Mouse (Mus musculus) gastrocnemius, adult 2 months (tissue): ENCODE results near the gene Ly6g5c. TPM values are rescaled to one million over a fixed set of nuclear protein-coding genes. Genes with fewer than 3 reads are reported as not detected.

ENCODE experiments used
- DNase-seq: peaks from one replicate; pipeline ENCODE4 v3.0.0; 2022
- H3K27ac ChIP-seq: fragments of 200-600 bp; 2 replicates; pipeline ENCODE4 v1.8.1; 2022; ENCODE audit warnings: mild to moderate bottlenecking
- H3K4me3 ChIP-seq: fragments of 200-600 bp; 2 replicates; pipeline ENCODE4 v1.8.1; 2022; ENCODE audit warnings: mild to moderate bottlenecking, moderate library complexity
- CTCF ChIP-seq: fragments of 200-600 bp; IDR thresholded peaks from 2 replicates; pipeline ENCODE4 v1.8.1; 2022; ENCODE audit warnings: antibody characterized with exemption, mild to moderate bottlenecking, moderate library complexity
- intact Hi-C: fragments of 180-260 bp; cut with DNase I; formaldehyde crosslinking; loops from one replicate; pipeline ENCODE4 v1.15.1; 2025
- total RNA-seq, 2 experiments: library from RNA; stranded (reverse); gene quantifications; 2 replicates each; pipeline ENCODE4 v1.2.3; 2021

Ly6g5c gene
- total RNA-seq, 2 experiments from 2014 or later: not detected

- intact Hi-C loops: loop anchor here (5.0 kb wide), 1 partner anchor 66 kb away; no protein-coding TSS in a partner anchor
- DNase-seq: no peak
Measured at GRCm38 (mm10) chr17:35088151-35088550, 19.9 kb upstream of the Ly6g5c start.

GRCm38 (mm10) chr17:35088825-35089644 is 19.0 kb upstream of the Ly6g5c start, which contains the start of gene Abhd16a:
Gene Abhd16a (plus strand): TSS chr17:35089263.
- peak; percentile 41 for TF ChIP-seq CTCF
- intact Hi-C loops: loop anchor here (5.0 kb wide), 1 partner anchor 67 kb away; no protein-coding TSS in a partner anchor
- peak within 1 kb of the TSS; percentile 87 for H3K4me3 ChIP-seq
- peak within 1 kb of the TSS; percentile 100 for H3K27ac ChIP-seq
- DNase-seq: peak; percentile 97

More at GRCm38 (mm10) chr17:35088151-35088550, 19.9 kb upstream of the Ly6g5c start:
- Histone ChIP-seq H3K27ac (no peak overlapping the region), H3K4me3 (no peak overlapping the region)
- TF ChIP-seq CTCF: peak; percentile 45

DNA sequence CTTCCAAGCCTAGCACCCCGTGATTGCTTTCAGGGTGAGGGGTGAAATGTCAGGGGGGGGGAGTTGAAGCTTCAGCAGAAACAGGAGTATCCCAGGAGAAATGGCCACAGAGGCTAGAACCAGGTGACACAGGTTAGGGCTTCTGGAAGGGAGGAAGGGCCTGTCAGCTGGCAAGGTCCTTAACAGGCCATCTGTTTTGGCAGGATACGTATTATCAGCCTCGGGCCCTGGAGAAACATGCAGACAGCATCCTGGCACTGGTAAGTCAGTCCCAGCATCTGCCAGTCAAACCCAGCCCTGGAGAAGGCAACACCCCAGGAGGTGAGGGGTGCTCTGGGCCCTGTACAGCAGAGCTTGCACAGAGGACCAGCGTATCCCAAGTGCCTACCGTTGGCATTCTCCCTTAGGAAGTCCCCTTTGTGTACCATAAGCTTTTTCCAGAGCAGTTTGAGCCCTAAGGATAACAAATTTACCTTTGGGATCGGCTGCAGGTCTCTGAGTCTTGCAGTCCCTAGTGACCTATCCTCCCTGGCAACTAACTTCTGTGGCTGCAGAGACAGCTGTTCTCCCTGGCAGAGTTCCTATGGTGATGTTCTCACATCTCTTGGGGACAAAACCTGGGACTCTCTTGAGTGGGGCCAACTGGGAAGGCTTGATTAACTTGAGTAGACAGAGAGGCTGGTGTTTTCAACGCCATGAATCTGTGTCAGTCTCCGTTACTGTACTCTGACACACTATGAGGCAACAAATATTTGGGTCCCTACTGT is 17.7 kb upstream of the Ly6g5c start:
- peak; percentile 59 for DNase-seq
- no peak for TF ChIP-seq CTCF
- H3K4me3 ChIP-seq: peak overlapping the region; percentile 87

DNA sequence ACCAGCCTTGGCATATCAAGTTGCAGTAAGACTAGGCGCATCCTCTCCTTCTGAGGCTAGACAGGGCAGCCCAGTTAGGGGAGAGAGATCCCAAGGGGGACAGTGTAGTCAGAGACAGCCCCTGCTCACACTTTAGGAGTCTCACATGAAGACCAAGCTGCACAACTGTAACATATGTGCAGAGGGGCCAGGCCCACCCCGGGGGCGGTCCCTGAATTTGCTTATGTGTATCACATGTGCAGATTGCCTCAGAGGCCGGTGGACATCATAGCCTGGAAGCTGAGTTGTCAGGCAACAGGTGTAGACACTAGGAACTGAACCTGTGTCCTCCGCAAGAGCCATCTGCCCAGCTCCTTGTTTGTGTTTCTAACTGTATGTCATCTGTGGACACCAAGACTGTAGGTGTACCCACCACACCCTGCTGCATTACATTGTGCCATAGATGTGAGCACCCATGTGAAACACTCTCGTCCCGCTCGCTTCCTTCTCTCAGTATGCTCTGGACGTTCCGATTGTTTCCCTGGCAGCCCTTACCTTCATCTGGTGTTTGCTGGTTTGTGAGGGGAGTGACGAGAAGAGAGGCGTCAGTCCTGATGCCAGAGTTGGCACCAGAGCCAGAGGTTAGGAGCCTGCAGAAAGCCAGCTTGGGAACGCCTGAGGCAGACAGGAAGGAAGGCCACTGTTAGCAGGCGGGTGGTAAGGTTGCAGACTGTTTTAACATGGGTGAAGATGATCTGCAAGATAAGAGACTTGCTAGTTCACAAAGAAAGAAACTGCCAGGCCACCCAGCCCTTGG is 15.5 kb upstream of the Ly6g5c start:
- no peak for DNase-seq
- intact Hi-C loops: no loop called here
- Histone ChIP-seq H3K4me3 (no peak overlapping the region), H3K27ac (no peak overlapping the region)
- TF ChIP-seq CTCF: no peak

More for the DNA sequence above, 17.7 kb upstream of the Ly6g5c start:
- peak overlapping the region; percentile 100 for H3K27ac ChIP-seq
- intact Hi-C loops: no loop called here

DNA sequence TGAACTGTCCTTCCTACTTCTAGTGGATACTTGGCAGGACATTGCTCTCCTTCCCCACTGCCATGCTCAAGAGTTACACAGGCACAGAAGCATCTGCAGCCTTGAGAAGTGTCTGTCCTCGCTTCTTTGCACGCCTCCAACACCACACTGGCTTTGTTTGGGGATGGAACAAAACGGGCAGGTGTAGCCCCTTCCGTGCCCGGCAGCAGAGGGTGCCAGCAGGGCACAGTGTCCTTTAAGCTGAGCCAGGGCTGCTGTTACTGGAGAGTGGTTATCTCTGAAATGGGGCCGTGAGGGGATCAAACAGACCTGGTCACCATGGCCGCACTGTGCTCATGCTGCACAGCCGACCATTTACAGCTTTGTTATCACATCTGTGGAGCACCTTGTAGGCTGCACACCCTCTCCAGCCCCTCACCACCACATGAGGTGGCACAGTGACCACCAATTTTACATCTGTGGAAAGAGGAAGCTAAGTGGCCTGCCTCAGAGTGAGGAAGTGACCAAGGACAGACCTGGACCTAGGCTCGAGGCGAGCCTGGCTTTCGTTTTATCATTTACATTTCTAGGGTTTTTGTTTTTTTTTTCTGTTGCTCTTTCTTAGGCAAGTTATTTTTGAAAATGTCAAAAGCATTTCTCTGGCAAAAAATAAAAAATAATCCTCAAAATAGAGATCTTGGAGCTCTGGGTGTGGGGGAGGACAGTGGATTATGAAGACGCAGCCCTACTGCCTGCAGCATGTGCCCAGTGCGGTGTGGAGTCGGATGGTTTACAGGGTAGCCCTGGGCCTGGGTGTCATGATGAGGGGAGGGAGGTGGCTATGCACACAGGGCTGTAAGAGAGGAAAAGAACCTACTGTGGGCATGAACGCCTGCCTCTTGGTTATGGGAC is 13.4 kb upstream of the Ly6g5c start:
- H3K27ac ChIP-seq: no peak overlapping the region
- intact Hi-C loops: no loop called here
- no peak for DNase-seq
- TF ChIP-seq CTCF: no peak
- no peak overlapping the region for H3K4me3 ChIP-seq

DNA sequence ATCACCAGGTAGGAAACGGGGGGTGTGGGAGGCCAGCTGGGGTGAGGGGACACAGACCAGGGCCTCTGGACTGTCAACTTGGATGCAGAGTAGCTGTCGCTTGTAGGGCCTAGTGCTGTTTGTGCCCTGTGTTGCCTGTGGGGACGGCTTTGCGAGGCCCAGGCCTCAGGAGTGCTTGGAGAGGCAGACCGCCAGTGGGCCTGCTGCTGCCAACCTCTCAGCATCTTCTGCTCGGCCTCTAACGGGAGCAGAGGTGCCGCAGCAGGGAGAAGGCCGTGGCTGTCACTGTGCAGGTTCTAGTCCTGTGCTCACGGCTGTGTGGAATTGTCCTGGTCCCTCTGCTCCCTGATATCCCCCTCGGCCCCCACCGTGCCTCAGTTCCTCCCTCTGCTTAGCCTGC is 11.5 kb upstream of the Ly6g5c start:
- TF ChIP-seq CTCF: no peak
- Histone ChIP-seq H3K27ac (no peak overlapping the region), H3K4me3 (no peak overlapping the region)
- intact Hi-C loops: no loop called here
- DNase-seq: no peak

DNA sequence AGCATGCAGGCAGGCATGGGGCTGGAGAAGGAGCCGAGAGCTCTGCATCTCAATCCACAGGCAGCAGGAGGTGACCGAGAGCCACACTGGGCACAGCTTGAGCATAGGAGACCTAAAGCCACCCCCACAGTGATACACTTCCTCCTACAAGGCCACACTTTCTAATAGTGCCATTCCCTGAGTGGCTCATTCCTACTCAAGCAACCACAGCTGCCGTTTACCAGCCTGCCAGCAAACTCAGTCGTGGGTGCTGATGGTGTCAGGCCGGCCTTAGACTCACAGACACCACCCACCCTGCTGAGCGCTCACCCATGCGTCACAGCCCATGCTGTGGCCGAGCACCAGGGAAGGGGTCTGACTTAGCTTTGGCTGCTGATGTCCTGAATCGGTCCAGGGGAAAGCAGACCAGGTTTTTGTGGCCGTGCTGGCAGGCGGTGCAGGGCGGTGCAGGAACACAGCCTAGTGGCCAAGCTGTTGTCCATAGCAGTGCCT is 10.9 kb upstream of the Ly6g5c start:
- TF ChIP-seq CTCF: peak; percentile 32; the same call in 1 of the 2 replicates
- intact Hi-C loops: no loop called here
- no peak for DNase-seq
- Histone ChIP-seq H3K4me3 (no peak overlapping the region), H3K27ac (no peak overlapping the region)

GRCm38 (mm10) chr17:35100196-35100765 is 7.8 kb upstream of the Ly6g5c start:
- H3K27ac ChIP-seq: no peak overlapping the region
- H3K4me3 ChIP-seq: no peak overlapping the region
- no peak for DNase-seq
- intact Hi-C loops: no loop called here
- no peak for TF ChIP-seq CTCF

DNA sequence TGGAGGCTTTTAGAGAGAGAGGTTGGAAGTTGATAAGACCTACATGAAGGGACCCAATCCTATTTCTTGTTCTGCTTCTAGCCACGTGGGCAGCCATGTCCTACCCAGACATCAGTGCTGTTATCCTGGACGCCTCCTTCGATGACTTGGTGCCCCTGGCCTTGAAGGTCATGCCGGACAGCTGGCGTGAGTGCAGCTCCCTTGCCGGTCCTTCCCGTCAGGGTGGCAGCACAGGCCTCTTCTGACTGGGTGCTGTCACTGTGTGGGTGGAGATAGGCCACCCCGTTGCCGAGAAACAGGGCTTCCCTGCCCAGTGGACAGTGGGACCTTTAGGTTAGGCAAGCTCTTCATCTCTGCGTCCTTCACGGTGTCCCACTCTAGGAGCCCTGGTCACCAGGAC is 6.9 kb upstream of the Ly6g5c start:
- intact Hi-C loops: no loop called here
- Histone ChIP-seq H3K27ac (no peak overlapping the region), H3K4me3 (no peak overlapping the region)
- no peak for TF ChIP-seq CTCF
- no peak for DNase-seq

GRCm38 (mm10) chr17:35102299-35102698 is 5.8 kb upstream of the Ly6g5c start:
- intact Hi-C loops: no loop called here
- H3K27ac ChIP-seq: peak overlapping the region; percentile 65; the same call in 1 of the 2 replicates
- no peak for TF ChIP-seq CTCF
- no peak overlapping the region for H3K4me3 ChIP-seq
- DNase-seq: no peak

DNA sequence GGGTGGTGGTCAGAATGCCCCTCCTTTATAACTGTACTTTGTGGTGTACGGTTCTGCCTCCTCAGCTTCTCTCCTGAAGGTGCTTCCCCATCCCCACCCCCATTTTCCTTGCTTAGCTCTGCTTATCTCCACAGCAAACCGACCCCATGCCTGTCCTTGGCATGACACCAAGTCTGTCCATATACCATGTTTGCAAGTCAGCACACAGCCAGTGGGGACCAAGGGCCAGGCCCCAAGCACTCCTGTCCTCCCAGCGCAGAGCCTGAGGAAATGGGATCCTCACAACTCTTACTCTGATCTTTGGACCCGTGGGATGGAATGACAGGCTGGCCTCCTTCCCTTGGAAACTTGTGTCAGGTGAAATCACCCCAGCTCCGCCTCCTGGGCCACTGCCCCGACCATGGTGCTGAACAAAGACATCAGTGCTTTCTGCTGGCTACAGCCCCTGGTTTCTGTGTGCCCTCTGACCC is 4.8 kb upstream of the Ly6g5c start:
- no peak overlapping the region for H3K4me3 ChIP-seq
- H3K27ac ChIP-seq: peak overlapping the region; percentile 65
- peak; percentile 73 for DNase-seq
- no peak for TF ChIP-seq CTCF
- intact Hi-C loops: no loop called here
